Mouse (Mus musculus) forebrain, embryonic 11.5 days (tissue): ENCODE data around the gene Hells. TPM values are rescaled to one million over a fixed set of nuclear protein-coding genes. Genes with fewer than 3 reads are reported as not detected.
A peak's percentile ranks its signal among the peaks of the same experiment; 100 is the strongest.

Experiments used
- ATAC-seq: fragments of 200-750 bp; cut with Nextera tagmentation; replicated peaks from 2 replicates; pipeline ENCODE4 v1.8.0; 2017; ENCODE audit warnings: moderate TSS enrichment; ENCODE audit not compliant: low FRiP score
- DNase-seq: peaks from one replicate; pipeline ENCODE4 v3.0.0-alpha.2; 2017; ENCODE audit warnings: low spot score
- H3K27ac ChIP-seq: fragments of 300-500 bp; sonication (generic); 2 replicates; pipeline ENCODE4 v1.5.1; 2014; ENCODE audit warnings: low read depth, low read length
- H3K27me3 ChIP-seq: fragments of 300-500 bp; sonication (generic); 2 replicates; pipeline ENCODE4 v1.6.1; 2014; ENCODE audit warnings: mild to moderate bottlenecking, low read length, mixed read lengths; ENCODE audit not compliant: control insufficient read depth, insufficient read depth
- H3K36me3 ChIP-seq: fragments of 300-500 bp; sonication (generic); 2 replicates; pipeline ENCODE4 v1.6.1; 2014; ENCODE audit warnings: mild to moderate bottlenecking, low read length, moderate library complexity, mixed read lengths; ENCODE audit not compliant: control insufficient read depth, insufficient read depth
- H3K4me1 ChIP-seq: fragments of 300-500 bp; sonication (generic); replicated peaks from 2 replicates; pipeline ENCODE4 v1.6.1; 2014; ENCODE audit warnings: low read length, mixed read lengths; ENCODE audit not compliant: control insufficient read depth, insufficient read depth
- H3K4me2 ChIP-seq: fragments of 300-500 bp; sonication (generic); 2 replicates; pipeline ENCODE4 v1.6.1; 2014; ENCODE audit warnings: low read depth, mild to moderate bottlenecking, low read length, moderate library complexity, mixed read lengths; ENCODE audit not compliant: severe bottlenecking
- H3K4me3 ChIP-seq: fragments of 300-500 bp; sonication (generic); 2 replicates; pipeline ENCODE4 v1.5.1; 2014; ENCODE audit warnings: low read depth, low read length
- H3K9ac ChIP-seq: fragments of 300-500 bp; sonication (generic); 2 replicates; pipeline ENCODE4 v1.6.1; 2014; ENCODE audit warnings: low read length
- H3K9me3 ChIP-seq: fragments of 300-500 bp; sonication (generic); 2 replicates; pipeline ENCODE4 v1.6.1; 2016; ENCODE audit warnings: low read length, mixed read lengths; ENCODE audit not compliant: control insufficient read depth
- WGBS: fragments of 180-500 bp; shearing (Covaris S2); extraction: QIAGEN DNeasy Blood & Tissue Kit; methylation state at CpG from one replicate; pipeline ENCODE4 v1.1.7; 2014; 5-methylcytosine and 5-hydroxymethylcytosine counted together
- polyA plus RNA-seq: library from polyadenylated mRNA; unstranded; fragments of >200 nt; fragmentation: Nextera tagmentation; extraction: Ambion mirVana; gene quantifications from 2 replicates; pipeline ENCODE4 v1.2.1, GENCODE M21; 2014

Hells gene
- polyA plus RNA-seq, 1 experiment from 2014 or later, result 109 TPM

GRCm38 (mm10) chr19:38930252-38930787 lies 395 bp upstream of the Hells start:
- H3K9me3 ChIP-seq, result no peaks in the 10 kb centered on the region
- peak overlapping the region; percentile 77 for H3K4me2 ChIP-seq
- DNase-seq (no peak), ATAC-seq (peak; percentile 57)
- peak overlapping the region; percentile 96 for H3K9ac ChIP-seq
- no peak overlapping the region for H3K27ac ChIP-seq
- WGBS, result 2% methylated on average over 23 of the region's 23 CpGs
- H3K4me3 ChIP-seq, result peak overlapping the region; percentile 79
- H3K4me1 ChIP-seq, result no peaks in the 10 kb centered on the region
- H3K27me3 ChIP-seq, result no peaks in the 10 kb centered on the region
- no peaks in the 10 kb centered on the region; the same call in 1 of the 2 replicates for H3K36me3 ChIP-seq

- 4% methylated on average over 6 of the region's 6 CpGs for WGBS
- H3K4me1 ChIP-seq, result no peaks in the 10 kb centered on the region
- peaks cover 4% of the 10 kb centered on the region; the same call in 1 of the 2 replicates for H3K36me3 ChIP-seq
- no peak for DNase-seq
- peak overlapping the region; percentile 77 for H3K4me2 ChIP-seq
- peak overlapping the region; percentile 96 for H3K9ac ChIP-seq
- H3K27ac ChIP-seq, result no peak overlapping the region
- no peak; the same call in 1 of the 2 replicates for ATAC-seq
- H3K27me3 ChIP-seq, result no peaks in the 10 kb centered on the region
- peak overlapping the region; percentile 79 for H3K4me3 ChIP-seq
- H3K9me3 ChIP-seq, result no peaks in the 10 kb centered on the region
These were observed 813 bp downstream of the Hells start for GRCm38 (mm10) chr19:38931566-38931890.

- no peak for DNase-seq
- H3K4me1 ChIP-seq, result no peaks in the 10 kb centered on the region
- H3K4me3 ChIP-seq, result no peak overlapping the region
- H3K27ac ChIP-seq, result no peak overlapping the region
- H3K9me3 ChIP-seq, result no peaks in the 10 kb centered on the region
- no peaks in the 10 kb centered on the region for H3K27me3 ChIP-seq
- WGBS, result 90% methylated on average over 2 of the region's 2 CpGs
- H3K4me2 ChIP-seq, result no peak overlapping the region
- peaks cover 3% of the 10 kb centered on the region; the same call in 1 of the 2 replicates for H3K36me3 ChIP-seq
- H3K9ac ChIP-seq, result no peak overlapping the region
- no peak for ATAC-seq
These were observed 14.0 kb downstream of the Hells start for GRCm38 (mm10) chr19:38944590-38945307.

GRCm38 (mm10) chr19:38970741-38971140 lies 40.0 kb downstream of the Hells start:
- no peak overlapping the region for H3K4me2 ChIP-seq
- no peaks in the 10 kb centered on the region for H3K27me3 ChIP-seq
- no peak overlapping the region for H3K4me3 ChIP-seq
- DNase-seq (no peak), ATAC-seq (0 out of 2 replicates have a peak, but pooled peaks have one; percentile 31)
- no peaks in the 10 kb centered on the region; the same call in 1 of the 2 replicates for H3K36me3 ChIP-seq
- 86% methylated on average over 6 of the region's 6 CpGs for WGBS
- no peaks in the 10 kb centered on the region for H3K4me1 ChIP-seq
- no peak overlapping the region for H3K27ac ChIP-seq
- H3K9me3 ChIP-seq, result no peaks in the 10 kb centered on the region
- H3K9ac ChIP-seq, result no peak overlapping the region

GRCm38 (mm10) chr19:38972581-38972980 lies 41.9 kb downstream of the Hells start:
- Histone ChIP-seq H3K9ac (no peak overlapping the region), H3K27ac (no peak overlapping the region), H3K36me3 (no peaks in the 10 kb centered on the region; the same call in 1 of the 2 replicates), H3K4me2 (no peak overlapping the region), H3K4me1 (no peaks in the 10 kb centered on the region), H3K4me3 (no peak overlapping the region), H3K27me3 (no peaks in the 10 kb centered on the region), H3K9me3 (no peaks in the 10 kb centered on the region)
- DNase-seq, result peak; percentile 52
- peak; percentile 37 for ATAC-seq
- 76% methylated on average over 5 of the region's 5 CpGs for WGBS

GRCm38 (mm10) chr19:38973666-38974065 lies 43.0 kb downstream of the Hells start:
- Histone ChIP-seq H3K4me2 (no peak overlapping the region), H3K27ac (no peak overlapping the region), H3K4me1 (no peaks in the 10 kb centered on the region), H3K9ac (no peak overlapping the region), H3K36me3 (no peaks in the 10 kb centered on the region; the same call in 1 of the 2 replicates), H3K27me3 (no peaks in the 10 kb centered on the region), H3K9me3 (no peaks in the 10 kb centered on the region), H3K4me3 (no peak overlapping the region)
- DNase-seq (peak; percentile 54), ATAC-seq (0 out of 2 replicates have a peak, but pooled peaks have one; percentile 37)
- WGBS, result 71% methylated on average over 7 of the region's 7 CpGs

- Histone ChIP-seq H3K27ac (no peak overlapping the region), H3K9me3 (no peaks in the 10 kb centered on the region), H3K4me3 (no peak overlapping the region), H3K9ac (no peak overlapping the region), H3K4me1 (no peaks in the 10 kb centered on the region), H3K36me3 (no peaks in the 10 kb centered on the region), H3K4me2 (no peak overlapping the region), H3K27me3 (no peaks in the 10 kb centered on the region)
- no peak for ATAC-seq
- no peak for DNase-seq
These were observed 45.6 kb downstream of the Hells start for GRCm38 (mm10) chr19:38976269-38976668.

GRCm38 (mm10) chr19:38981966-38982365 lies 51.3 kb downstream of the Hells start:
- WGBS, result 0% methylated on average over 1 of the region's 1 CpGs
- H3K9me3 ChIP-seq, result no peaks in the 10 kb centered on the region
- ATAC-seq (0 out of 2 replicates have a peak, but pooled peaks have one; percentile 27), DNase-seq (peak; percentile 81)
- H3K36me3 ChIP-seq, result no peaks in the 10 kb centered on the region
- no peak overlapping the region for H3K9ac ChIP-seq
- H3K27me3 ChIP-seq, result no peaks in the 10 kb centered on the region
- H3K4me1 ChIP-seq, result no peaks in the 10 kb centered on the region
- H3K4me3 ChIP-seq, result no peak overlapping the region
- H3K4me2 ChIP-seq, result no peak overlapping the region
- no peak overlapping the region for H3K27ac ChIP-seq

- H3K4me1 ChIP-seq, result no peaks in the 10 kb centered on the region
- H3K4me2 ChIP-seq, result no peak overlapping the region
- no peaks in the 10 kb centered on the region for H3K36me3 ChIP-seq
- no peak overlapping the region for H3K27ac ChIP-seq
- H3K27me3 ChIP-seq, result no peaks in the 10 kb centered on the region
- ATAC-seq, result no peak
- H3K9me3 ChIP-seq, result no peaks in the 10 kb centered on the region
- H3K4me3 ChIP-seq, result no peak overlapping the region
- no peak overlapping the region for H3K9ac ChIP-seq
- no peak for DNase-seq
- 86% methylated on average over 4 of the region's 4 CpGs for WGBS
These were observed 67.5 kb downstream of the Hells start for GRCm38 (mm10) chr19:38998248-38998647.
